Mouse (Mus musculus): ENCODE data around the gene Fam3b. TPM values are rescaled to one million over a fixed set of nuclear protein-coding genes. Genes with fewer than 3 reads are reported as not detected.

Fam3b gene
- polyA plus RNA-seq, 1 experiment from 2014 or later, result not detected

DNA sequence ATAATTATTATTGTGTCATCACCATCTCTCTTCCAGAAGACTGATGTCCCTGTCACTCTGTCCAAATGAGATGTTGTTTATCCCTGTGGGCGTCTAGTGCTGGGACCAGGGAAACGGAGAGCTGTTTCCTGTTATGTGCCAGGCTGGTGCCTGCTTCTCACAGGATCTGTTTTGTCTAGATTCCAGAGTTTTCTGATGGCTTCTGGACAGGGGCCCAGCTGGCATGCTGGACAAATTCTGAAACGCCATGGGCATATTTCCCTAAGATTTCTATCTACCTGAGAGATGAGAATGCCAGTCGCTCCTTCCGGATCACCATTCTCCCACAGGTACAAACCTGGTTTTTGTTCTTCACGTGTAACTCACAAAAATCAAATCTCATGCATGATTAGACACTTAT is 92.9 kb downstream of the Fam3b start:
- no peaks in the 10 kb centered on the region for H3K27me3 ChIP-seq (replicated peaks; ENCODE audit: control insufficient read depth, insufficient read depth, low read length)
- H3K9ac ChIP-seq (ENCODE audit: low read length), result no peak overlapping the region
- no peak for ATAC-seq
- no peaks in the 10 kb centered on the region for H3K4me1 ChIP-seq (ENCODE audit: control insufficient read depth, insufficient read depth, low read length)
- H3K4me2 ChIP-seq (ENCODE audit: low read length), result no peak overlapping the region
- no peaks in the 10 kb centered on the region for H3K9me3 ChIP-seq (replicated peaks; ENCODE audit: control insufficient read depth, low read length)
- H3K4me3 ChIP-seq (ENCODE audit: low read depth, low read length), result no peak overlapping the region
- no peaks in the 10 kb centered on the region for H3K36me3 ChIP-seq (ENCODE audit: control insufficient read depth, insufficient read depth, low read length)
- WGBS, result 76% methylated on average over 6 of the region's 6 CpGs
- H3K27ac ChIP-seq (ENCODE audit: low read depth, low read length), result no peak overlapping the region
- no peak for DNase-seq (ENCODE audit: low spot score)

Other genes with a start within 250 kb of the Fam3b start
- gene Bace2, start 158.1 kb downstream of the Fam3b start, polyA plus RNA-seq (2014; fragmentation: Nextera tagmentation; extraction: Ambion mirVana), result 1.8 and 2.9 TPM in 2 replicates
- gene Mx1, start 51.9 kb downstream of the Fam3b start, polyA plus RNA-seq (2014; fragmentation: Nextera tagmentation; extraction: Ambion mirVana), result not detected in 2 replicates
- not detected in 2 replicates for gene Tmprss2, start 96.4 kb upstream of the Fam3b start, polyA plus RNA-seq (2014; fragmentation: Nextera tagmentation; extraction: Ambion mirVana)
- 0.67 TPM in 2 replicates for gene Ripk4, start 249.0 kb upstream of the Fam3b start, polyA plus RNA-seq (2014; fragmentation: Nextera tagmentation; extraction: Ambion mirVana)

Data from forebrain, embryonic 14.5 days (tissue).